Mouse (Mus musculus) left cerebral cortex, adult 18-20 months (tissue): Measurements from ENCODE around the gene Hap1. TPM values are rescaled to one million over a fixed set of nuclear protein-coding genes. Genes with fewer than 3 reads are reported as not detected.
A peak's percentile ranks its signal among the peaks of the same experiment; 100 is the strongest.
"Not testable (repeated sequence)": the region's sequence is repeated elsewhere in the genome, so short reads cannot be mapped to it uniquely, and the experiment has no call there.

Experiments used
- DNase-seq, 2 experiments: peaks; one replicate each; pipeline ENCODE4 v3.0.0; 2021 to 2022; ENCODE audit warnings: low spot score in 2 of 2, mixed read lengths in 1 of 2
- total RNA-seq, 2 experiments: library from RNA; stranded (reverse); gene quantifications; 2 replicates each; pipeline ENCODE4 v1.2.3; 2021

Hap1 gene
- total RNA-seq, 2 experiments from 2014 or later: 147 to 179 TPM

GRCm38 (mm10) chr11:100357408-100357807, 1.5 kb upstream of the Hap1 start:
- no peak for DNase-seq

- DNase-seq: no peak
Observed at GRCm38 (mm10) chr11:100356819-100357211, 887 bp upstream of the Hap1 start.

GRCm38 (mm10) chr11:100355151-100355951, 577 bp downstream of the Hap1 start:
- peak; percentile 25 to 48 for DNase-seq

- DNase-seq: peak; percentile 47 to 48
Observed at GRCm38 (mm10) chr11:100352076-100352857, 3.7 kb downstream of the Hap1 start.

- no peak for DNase-seq
Observed at GRCm38 (mm10) chr11:100344269-100344668, 11.7 kb downstream of the Hap1 start.

- DNase-seq: no peak
Observed at GRCm38 (mm10) chr11:100335731-100336130, 20.2 kb downstream of the Hap1 start.

GRCm38 (mm10) chr11:100333944-100334457, 21.9 kb downstream of the Hap1 start, which contains the start of gene Gast:
TSS of gene Gast (plus strand) at chr11:100334407.
- no peak for DNase-seq

GRCm38 (mm10) chr11:100332766-100333515, 23.0 kb downstream of the Hap1 start:
- peak; percentile 31 to 57 for DNase-seq

- not testable (repeated sequence) for DNase-seq
Observed at GRCm38 (mm10) chr11:100330816-100331375, 25.0 kb downstream of the Hap1 start.

GRCm38 (mm10) chr11:100330235-100330634, 25.7 kb downstream of the Hap1 start:
- no peak for DNase-seq

- no peak for DNase-seq
Observed at GRCm38 (mm10) chr11:100327761-100328160, 28.2 kb downstream of the Hap1 start.

GRCm38 (mm10) chr11:100327316-100327715, 28.6 kb downstream of the Hap1 start:
- DNase-seq: no peak

- DNase-seq: no peak
Observed at GRCm38 (mm10) chr11:100325062-100325629, 30.8 kb downstream of the Hap1 start.

- DNase-seq: peak; percentile 63 to 69
Observed at GRCm38 (mm10) chr11:100323578-100323977, 32.4 kb downstream of the Hap1 start.

GRCm38 (mm10) chr11:100322591-100323258, 33.2 kb downstream of the Hap1 start:
- no peak for DNase-seq

GRCm38 (mm10) chr11:100321479-100322305, 34.2 kb downstream of the Hap1 start:
- not testable (repeated sequence) for DNase-seq

- not testable (repeated sequence) for DNase-seq
Observed at GRCm38 (mm10) chr11:100320701-100321410, 35.1 kb downstream of the Hap1 start.

GRCm38 (mm10) chr11:100320172-100320630, 35.7 kb downstream of the Hap1 start:
- DNase-seq: peak; percentile 89 to 95
